Mouse (Mus musculus) MEL (cell line): ENCODE data around the gene Il12rb1. TPM values are rescaled to one million over a fixed set of nuclear protein-coding genes. Genes with fewer than 3 reads are reported as not detected.

Source experiments
- DNase-seq: peaks from one replicate; pipeline ENCODE4 v3.0.0; 2011; ENCODE audit warnings: low read depth, low spot score
- H3K27ac ChIP-seq: 2 replicates; pipeline ENCODE4 v1.5.1; 2012; ENCODE audit warnings: low read depth, mild to moderate bottlenecking, control low read depth, low read length, moderate library complexity; ENCODE audit not compliant: control insufficient read depth
- H3K27me3 ChIP-seq, 2 experiments: fragments of 150-350 bp in 1 of 2; sonication (generic) in 1 of 2; 2 replicates each; pipeline ENCODE4 v1.6.1; 2012; ENCODE audit warnings: low read length in 2 of 2, mild to moderate bottlenecking in 2 of 2, improper control_type of control experiment in 1 of 2, moderate library complexity in 1 of 2; ENCODE audit not compliant: insufficient read depth in 2 of 2, control insufficient read depth in 1 of 2
- H3K36me3 ChIP-seq, 2 experiments: 2 replicates each; pipeline ENCODE4 v1.6.1; 2012 to 2014; ENCODE audit warnings: low read length in 2 of 2, improper control_type of control experiment in 1 of 2, inconsistent platforms in 1 of 2, mild to moderate bottlenecking in 1 of 2; ENCODE audit not compliant: insufficient read depth in 2 of 2, control insufficient read depth in 1 of 2
- H3K4me1 ChIP-seq, 2 experiments: fragments of 150-350 bp in 1 of 2; sonication (generic) in 1 of 2; 2 replicates each; pipeline ENCODE4 v1.6.1; 2012; ENCODE audit warnings: low read length in 2 of 2, improper control_type of control experiment in 1 of 2, mild to moderate bottlenecking in 1 of 2; ENCODE audit not compliant: insufficient read depth in 2 of 2, control insufficient read depth in 1 of 2
- H3K4me3 ChIP-seq, 2 experiments: fragments of 150-350 bp in 1 of 2; sonication (generic) in 1 of 2; 2 replicates each; pipeline ENCODE4 v1.5.1; 2012; ENCODE audit warnings: low read depth in 2 of 2, low read length in 2 of 2, mild to moderate bottlenecking in 2 of 2, moderate library complexity in 2 of 2, control low read depth in 1 of 2, improper control_type of control experiment in 1 of 2; ENCODE audit not compliant: control insufficient read depth in 1 of 2, insufficient read depth in 1 of 2
- H3K79me2 ChIP-seq: 2 replicates; pipeline ENCODE4 v1.6.1; 2012; ENCODE audit warnings: mild to moderate bottlenecking, low read length, moderate library complexity; ENCODE audit not compliant: control insufficient read depth, poor library complexity, insufficient read depth
- H3K9ac ChIP-seq: 2 replicates; pipeline ENCODE4 v1.6.1; 2012; ENCODE audit warnings: low read depth, mild to moderate bottlenecking, control low read depth, low read length, moderate library complexity; ENCODE audit not compliant: control insufficient read depth, poor library complexity, severe bottlenecking
- H3K9me3 ChIP-seq: fragments of 150-350 bp; sonication (generic); replicated peaks from 2 replicates; pipeline ENCODE4 v1.6.1; 2012; ENCODE audit warnings: mild to moderate bottlenecking, low read length, improper control_type of control experiment, moderate library complexity; ENCODE audit not compliant: insufficient read depth
- CHD1 ChIP-seq: IDR thresholded peaks from 2 replicates; pipeline ENCODE4 v1.6.1; 2012; ENCODE audit warnings: low read depth, mild to moderate bottlenecking, inconsistent platforms, low read length, improper control_type of control experiment
- CHD2 ChIP-seq: IDR thresholded peaks from 2 replicates; pipeline ENCODE4 v1.6.1; 2011; ENCODE audit warnings: low read length, improper control_type of control experiment
- CTCF ChIP-seq, 3 experiments: IDR thresholded peaks in 2 of 3; conservative IDR thresholded peaks in 1 of 3; 2 replicates each; pipeline ENCODE4 v1.5.1; 2011 to 2012; ENCODE audit warnings: low read length in 3 of 3, low read depth in 2 of 3, mild to moderate bottlenecking in 2 of 3, improper control_type of control experiment in 1 of 3, inconsistent platforms in 1 of 3, mixed read lengths in 1 of 3, moderate library complexity in 1 of 3; ENCODE audit not compliant: control insufficient read depth in 1 of 3, insufficient read depth in 1 of 3, poor library complexity in 1 of 3, severe bottlenecking in 1 of 3
- ELF1 ChIP-seq: IDR thresholded peaks from 2 replicates; pipeline ENCODE4 v1.6.1; 2014; ENCODE audit warnings: low read depth, mild to moderate bottlenecking, inconsistent platforms, low read length, improper control_type of control experiment, moderate library complexity
- EP300 ChIP-seq, 2 experiments: IDR thresholded peaks; 2 replicates each; pipeline ENCODE4 v1.6.1; 2011; ENCODE audit warnings: improper control_type of control experiment in 2 of 2, low read length in 2 of 2, low read depth in 1 of 2, mild to moderate bottlenecking in 1 of 2
- KAT2A ChIP-seq: conservative IDR thresholded peaks from 2 replicates; pipeline ENCODE4 v1.6.1; 2012; ENCODE audit warnings: low read depth, low read length, improper control_type of control experiment, inconsistent platforms
- MAFK ChIP-seq: IDR thresholded peaks from 2 replicates; pipeline ENCODE4 v1.6.1; 2011; ENCODE audit warnings: low read depth, mild to moderate bottlenecking, low read length, improper control_type of control experiment, borderline replicate concordance
- MAX ChIP-seq: IDR thresholded peaks from 2 replicates; pipeline ENCODE4 v1.6.1; 2011; ENCODE audit warnings: low read length, improper control_type of control experiment
- MAZ ChIP-seq: IDR thresholded peaks from 2 replicates; pipeline ENCODE4 v1.6.1; 2012; ENCODE audit warnings: low read depth, mild to moderate bottlenecking, inconsistent platforms, low read length, improper control_type of control experiment
- MXI1 ChIP-seq: IDR thresholded peaks from 2 replicates; pipeline ENCODE4 v1.6.1; 2011; ENCODE audit warnings: mild to moderate bottlenecking, low read depth, low read length, improper control_type of control experiment
- MYB ChIP-seq: IDR thresholded peaks from 2 replicates; pipeline ENCODE4 v1.6.1; 2011; ENCODE audit warnings: mild to moderate bottlenecking, low read depth, low read length, improper control_type of control experiment
- MYC ChIP-seq: IDR thresholded peaks from 2 replicates; pipeline ENCODE4 v1.6.1; 2011; ENCODE audit warnings: low read depth, mild to moderate bottlenecking, low read length, improper control_type of control experiment, moderate library complexity
- NELFE ChIP-seq: IDR thresholded peaks from 2 replicates; pipeline ENCODE4 v1.6.1; 2011; ENCODE audit warnings: low read depth, low read length, improper control_type of control experiment
- NRF1 ChIP-seq: IDR thresholded peaks from 2 replicates; pipeline ENCODE4 v1.6.1; 2014; ENCODE audit warnings: low read depth, mild to moderate bottlenecking, inconsistent platforms, low read length, improper control_type of control experiment, moderate library complexity; ENCODE audit not compliant: poor library complexity, insufficient read depth, severe bottlenecking
- POLR2A ChIP-seq, 2 experiments: IDR thresholded peaks; 2 replicates each; pipeline ENCODE4 v1.6.1; 2011 to 2012; ENCODE audit warnings: low read length in 2 of 2, mild to moderate bottlenecking in 2 of 2, control low read depth in 1 of 2, improper control_type of control experiment in 1 of 2, low read depth in 1 of 2, moderate library complexity in 1 of 2; ENCODE audit not compliant: control insufficient read depth in 1 of 2, insufficient read depth in 1 of 2, poor library complexity in 1 of 2
- POLR2AphosphoS2 ChIP-seq: IDR thresholded peaks from 2 replicates; pipeline ENCODE4 v1.6.1; 2011; ENCODE audit warnings: low read length, improper control_type of control experiment
- POLR2AphosphoS5 ChIP-seq: IDR thresholded peaks from 2 replicates; pipeline ENCODE4 v1.6.1; 2012; ENCODE audit warnings: low read depth, borderline replicate concordance, mild to moderate bottlenecking, inconsistent platforms, low read length, moderate library complexity, mixed read lengths
- RAD21 ChIP-seq: IDR thresholded peaks from 2 replicates; pipeline ENCODE4 v1.6.1; 2011; ENCODE audit warnings: mild to moderate bottlenecking, low read depth, low read length, improper control_type of control experiment
- RCOR1 ChIP-seq: IDR thresholded peaks from 2 replicates; pipeline ENCODE4 v1.6.1; 2012; ENCODE audit warnings: low read depth, mild to moderate bottlenecking, inconsistent platforms, low read length, improper control_type of control experiment
- SIN3A ChIP-seq: IDR thresholded peaks from 2 replicates; pipeline ENCODE4 v1.6.1; 2012; ENCODE audit warnings: low read length, improper control_type of control experiment, inconsistent platforms
- SMC3 ChIP-seq: IDR thresholded peaks from 2 replicates; pipeline ENCODE4 v1.6.1; 2011; ENCODE audit warnings: low read depth, low read length, improper control_type of control experiment
- TAL1 ChIP-seq: IDR thresholded peaks from 2 replicates; pipeline ENCODE4 v1.6.1; 2012; ENCODE audit warnings: mild to moderate bottlenecking, inconsistent platforms, low read length, moderate library complexity, mixed read lengths
- TCF12 ChIP-seq: IDR thresholded peaks from 2 replicates; pipeline ENCODE4 v1.6.1; 2014; ENCODE audit warnings: low read depth, mild to moderate bottlenecking, inconsistent platforms, low read length, improper control_type of control experiment, moderate library complexity
- USF1 ChIP-seq: IDR thresholded peaks from 2 replicates; pipeline ENCODE4 v1.6.1; 2014; ENCODE audit warnings: low read depth, mild to moderate bottlenecking, inconsistent platforms, low read length, improper control_type of control experiment, moderate library complexity
- USF2 ChIP-seq, 2 experiments: IDR thresholded peaks; 2 replicates each; pipeline ENCODE4 v1.6.1; 2011 to 2012; ENCODE audit warnings: improper control_type of control experiment in 2 of 2, low read length in 2 of 2, borderline replicate concordance in 1 of 2, inconsistent platforms in 1 of 2, low read depth in 1 of 2, mild to moderate bottlenecking in 1 of 2; ENCODE audit not compliant: insufficient read depth in 1 of 2
- ZC3H11A ChIP-seq: IDR thresholded peaks from 2 replicates; pipeline ENCODE4 v1.6.1; 2012; ENCODE audit warnings: low read depth, mild to moderate bottlenecking, inconsistent platforms, low read length, improper control_type of control experiment
- ZKSCAN1 ChIP-seq: IDR thresholded peaks from 2 replicates; pipeline ENCODE4 v1.6.1; 2012; ENCODE audit warnings: low read depth, mild to moderate bottlenecking, inconsistent platforms, low read length, improper control_type of control experiment, moderate library complexity
- ZMIZ1 ChIP-seq: IDR thresholded peaks from 2 replicates; pipeline ENCODE4 v1.6.1; 2012; ENCODE audit warnings: low read depth, mild to moderate bottlenecking, inconsistent platforms, low read length, improper control_type of control experiment, moderate library complexity
- ZNF384 ChIP-seq: IDR thresholded peaks from 2 replicates; pipeline ENCODE4 v1.6.1; 2012; ENCODE audit warnings: low read depth, mild to moderate bottlenecking, inconsistent platforms, low read length, improper control_type of control experiment
- polyA plus RNA-seq, 2 experiments: library from polyadenylated mRNA; stranded (reverse) in 1 of 2; unstranded in 1 of 2; fragments of >175 nt in 1 of 2; fragments of >200 nt in 1 of 2; gene quantifications; 2 replicates each; pipeline versions ENCODE4 v1.2.1 to v1.2.4; 2012; ENCODE audit warnings: low replicate concordance in 2 of 2, low read depth in 1 of 2; ENCODE audit not compliant: insufficient read length in 2 of 2, insufficient read depth in 1 of 2, missing spikeins in 1 of 2
- total RNA-seq: library from RNA; depleted of rRNA; stranded (reverse); fragments of 300-350 nt; gene quantifications from 2 replicates; pipeline ENCODE4 v1.2.3, GENCODE M21; 2012

The Il12rb1 gene
- total and polyA plus RNA-seq, 3 experiments: 1.2 to 2.2 TPM; not detected in 1

GRCm38 (mm10) chr8:70762118-70762517 lies 46.1 kb upstream of the Il12rb1 start:
- Histone ChIP-seq H3K9ac (peak overlapping the region; percentile 83; the same call in 1 of the 2 replicates), H3K36me3 (peaks cover 0 to 23% of the 10 kb centered on the region in 2 experiments; a peak in 2 of 4 replicates), H3K27ac (peak overlapping the region; percentile 83), H3K9me3 (no peaks in the 10 kb centered on the region), H3K79me2 (peaks cover 11% of the 10 kb centered on the region), H3K27me3 (no peaks in the 10 kb centered on the region), H3K4me3 (no peak overlapping the region), H3K4me1 (peaks cover 12 to 34% of the 10 kb centered on the region in 2 experiments)
- TF ChIP-seq USF2 (IDR thresholded peaks at IDR 0.05; ENCODE audit: borderline replicate concordance in 1 of 2, insufficient read depth in 1 of 2, low read depth in 1 of 2, low read length in 2 of 2) (no peak), ELF1 (0 out of 2 replicates have a peak, but pooled peaks have one; percentile 22), POLR2A (IDR thresholded peaks at IDR 0.05; ENCODE audit: control insufficient read depth in 1 of 2, insufficient read depth in 1 of 2, low read depth in 1 of 2, low read length in 2 of 2, poor library complexity in 1 of 2) (peak in 1 of 2 experiments; percentile 40; a peak in 1 of 4 replicates), TCF12 (0 out of 2 replicates have a peak, but pooled peaks have one; percentile 14), TAL1 (no peak), SIN3A (peak; percentile 49), ZKSCAN1 (0 out of 2 replicates have a peak, but pooled peaks have one; percentile 21), NELFE (peak; percentile 35; the same call in 1 of the 2 replicates), NRF1 (peak; percentile 22; the same call in 1 of the 2 replicates), ZMIZ1 (peak; percentile 40; the same call in 1 of the 2 replicates), ZC3H11A (no peak), CHD1 (no peak), MAX (peak; percentile 58; the same call in 1 of the 2 replicates), MAZ (0 out of 2 replicates have a peak, but pooled peaks have one; percentile 50), MXI1 (peak; percentile 26; the same call in 1 of the 2 replicates), RAD21 (no peak), ZNF384 (no peak)
- DNase-seq: peak; percentile 81

- TF ChIP-seq USF1 (no peak), RAD21 (peak; percentile 72), ZC3H11A (peak; percentile 47), MAFK (no peak), ZMIZ1 (no peak), EP300 (IDR thresholded peaks at IDR 0.05; ENCODE audit: low read depth in 1 of 2, low read length in 2 of 2) (no peak), KAT2A (no peak), MYC (no peak), POLR2AphosphoS5 (no peak), POLR2A (IDR thresholded peaks at IDR 0.05; ENCODE audit: control insufficient read depth in 1 of 2, insufficient read depth in 1 of 2, low read depth in 1 of 2, low read length in 2 of 2, poor library complexity in 1 of 2) (no peak), RCOR1 (no peak), CTCF (IDR thresholded peaks at IDR 0.05 in 2 of 3, conservative IDR thresholded peaks at IDR 0.05 in 1 of 3; ENCODE audit: control insufficient read depth in 1 of 3, insufficient read depth in 1 of 3, low read depth in 2 of 3, low read length in 3 of 3, poor library complexity in 1 of 3, severe bottlenecking in 1 of 3) (peak; percentile 87 to 92 (median 89)), ZNF384 (no peak), POLR2AphosphoS2 (no peak), CHD2 (no peak), MYB (no peak), MAZ (no peak), SIN3A (peak; percentile 59), SMC3 (peak; percentile 59), TCF12 (no peak)
- no peak overlapping the region for H3K4me3 ChIP-seq
- no peaks in the 10 kb centered on the region for H3K27me3 ChIP-seq
- DNase-seq: peak; percentile 76
- peak overlapping the region; percentile 18 for H3K27ac ChIP-seq
- H3K9me3 ChIP-seq: no peaks in the 10 kb centered on the region
- no peak overlapping the region for H3K9ac ChIP-seq
- H3K36me3 ChIP-seq: peaks cover 0 to 23% of the 10 kb centered on the region in 2 experiments; a peak in 2 of 4 replicates
- peaks cover 12 to 34% of the 10 kb centered on the region in 2 experiments for H3K4me1 ChIP-seq
- peaks cover 11% of the 10 kb centered on the region for H3K79me2 ChIP-seq
Measured at GRCm38 (mm10) chr8:70763354-70763753, 44.9 kb upstream of the Il12rb1 start.
